Mouse (Mus musculus): ENCODE measurements at regions not wholly inside any gene's neighbourhood (a gene's known extent, or its start where the extent isn't known, plus 50 kb on each side); places are given as distances from the start of the nearest gene placed in this dataset.

- Histone ChIP-seq H3K27me3 (ENCODE audit: control insufficient read depth, insufficient read depth, low read length) (no peaks in the 10 kb centered on the region), H3K9me3 (ENCODE audit: control insufficient read depth, low read length) (no peaks in the 10 kb centered on the region), H3K4me1 (replicated peaks; ENCODE audit: control insufficient read depth, insufficient read depth, low read length) (no peaks in the 10 kb centered on the region), H3K4me2 (replicated peaks; ENCODE audit: low read depth, low read length) (no peak overlapping the region), H3K9ac (ENCODE audit: low read depth, low read length) (no peak overlapping the region), H3K27ac (ENCODE audit: low read depth, low read length) (no peak overlapping the region), H3K4me3 (ENCODE audit: low read depth, low read length) (no peak overlapping the region), H3K36me3 (ENCODE audit: control insufficient read depth, insufficient read depth, low read length) (no peaks in the 10 kb centered on the region)
- DNase-seq (ENCODE audit: low spot score) (no peak), ATAC-seq (ENCODE audit: low FRiP score) (no peak)
- WGBS = 79% methylated on average over 8 of the region's 8 CpGs
Observed at GRCm38 (mm10) chr7:121214181-121214580, 132.7 kb downstream of the Otoa start.

- H3K27me3 ChIP-seq (ENCODE audit: control insufficient read depth, insufficient read depth, low read length) = no peaks in the 10 kb centered on the region
- H3K4me1 ChIP-seq (replicated peaks; ENCODE audit: control insufficient read depth, insufficient read depth, low read length) = no peaks in the 10 kb centered on the region
- H3K4me3 ChIP-seq (ENCODE audit: low read depth, low read length) = no peak overlapping the region
- H3K36me3 ChIP-seq (ENCODE audit: control insufficient read depth, insufficient read depth, low read length) = no peaks in the 10 kb centered on the region
- no peak overlapping the region for H3K9ac ChIP-seq (ENCODE audit: low read depth, low read length)
- ATAC-seq (ENCODE audit: low FRiP score) (no peak), DNase-seq (ENCODE audit: low spot score) (no peak)
- WGBS = 91% methylated on average over 3 of the region's 3 CpGs
- H3K4me2 ChIP-seq (replicated peaks; ENCODE audit: low read depth, low read length) = no peak overlapping the region
- no peaks in the 10 kb centered on the region for H3K9me3 ChIP-seq (ENCODE audit: control insufficient read depth, low read length)
- no peak overlapping the region for H3K27ac ChIP-seq (ENCODE audit: low read depth, low read length)
Observed at GRCm38 (mm10) chr7:121215032-121215431, 133.6 kb downstream of the Otoa start.

DNA sequence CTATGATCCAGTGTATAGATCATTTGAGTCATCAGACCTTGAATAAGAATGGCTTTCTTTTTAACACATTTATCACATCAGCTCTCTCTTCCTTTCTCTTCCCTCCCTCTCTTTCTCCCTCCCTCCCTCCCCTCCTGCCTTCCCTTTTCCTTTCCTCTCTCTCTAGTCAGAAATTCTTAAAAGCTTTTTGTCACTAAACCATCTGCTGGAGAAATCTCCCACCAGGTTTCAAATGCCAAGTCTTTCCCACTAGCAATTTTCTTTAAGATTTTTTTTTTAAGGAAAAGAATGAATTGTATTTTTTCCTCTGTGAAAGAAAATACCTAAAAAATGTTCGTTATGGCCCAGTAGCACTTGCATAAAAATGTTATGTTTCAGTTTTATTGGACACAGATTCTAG, 134.3 kb downstream of the Otoa start:
- H3K27me3 ChIP-seq (ENCODE audit: control insufficient read depth, insufficient read depth, low read length) = no peaks in the 10 kb centered on the region
- 69% methylated on average over 1 of the region's 1 CpGs for WGBS
- DNase-seq (ENCODE audit: low spot score) (no peak), ATAC-seq (ENCODE audit: low FRiP score) (no peak)
- no peak overlapping the region for H3K4me3 ChIP-seq (ENCODE audit: low read depth, low read length)
- H3K27ac ChIP-seq (ENCODE audit: low read depth, low read length) = no peak overlapping the region
- H3K4me1 ChIP-seq (replicated peaks; ENCODE audit: control insufficient read depth, insufficient read depth, low read length) = no peaks in the 10 kb centered on the region
- H3K36me3 ChIP-seq (ENCODE audit: control insufficient read depth, insufficient read depth, low read length) = no peaks in the 10 kb centered on the region
- H3K9me3 ChIP-seq (ENCODE audit: control insufficient read depth, low read length) = no peaks in the 10 kb centered on the region
- H3K4me2 ChIP-seq (replicated peaks; ENCODE audit: low read depth, low read length) = no peak overlapping the region
- no peak overlapping the region for H3K9ac ChIP-seq (ENCODE audit: low read depth, low read length)

DNA sequence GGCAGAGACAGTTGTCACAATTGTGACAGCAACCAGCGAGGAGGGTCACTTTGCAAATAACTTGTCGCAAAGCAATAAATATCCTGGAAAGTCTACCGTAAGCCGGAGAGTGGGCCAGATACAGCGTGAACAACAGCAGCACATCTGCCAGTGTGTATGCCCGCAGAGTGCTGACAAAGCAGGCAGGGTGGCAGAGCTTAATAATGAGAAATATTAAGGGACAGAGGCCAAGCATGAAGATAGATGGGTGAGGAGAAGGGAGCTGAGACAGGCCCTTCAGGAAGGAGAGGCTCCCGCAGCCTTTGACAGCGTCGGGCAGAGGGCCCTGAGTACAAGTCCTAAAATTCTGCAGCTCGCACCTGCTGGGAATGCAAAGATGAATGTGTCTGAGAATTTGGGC, 136.6 kb downstream of the Otoa start:
- WGBS = 90% methylated on average over 10 of the region's 10 CpGs
- Histone ChIP-seq H3K9me3 (ENCODE audit: control insufficient read depth, low read length) (no peaks in the 10 kb centered on the region), H3K27me3 (ENCODE audit: control insufficient read depth, insufficient read depth, low read length) (no peaks in the 10 kb centered on the region), H3K4me1 (replicated peaks; ENCODE audit: control insufficient read depth, insufficient read depth, low read length) (no peaks in the 10 kb centered on the region), H3K4me2 (replicated peaks; ENCODE audit: low read depth, low read length) (no peak overlapping the region), H3K4me3 (ENCODE audit: low read depth, low read length) (no peak overlapping the region), H3K36me3 (ENCODE audit: control insufficient read depth, insufficient read depth, low read length) (no peaks in the 10 kb centered on the region), H3K27ac (ENCODE audit: low read depth, low read length) (no peak overlapping the region), H3K9ac (ENCODE audit: low read depth, low read length) (no peak overlapping the region)
- no peak for ATAC-seq (ENCODE audit: low FRiP score)
- no peak for DNase-seq (ENCODE audit: low spot score)

GRCm38 (mm10) chr7:121221158-121221557, 139.7 kb downstream of the Otoa start:
- ATAC-seq (ENCODE audit: low FRiP score) = no peak
- 91% methylated on average over 7 of the region's 7 CpGs for WGBS
- H3K4me1 ChIP-seq (replicated peaks; ENCODE audit: control insufficient read depth, insufficient read depth, low read length) = no peaks in the 10 kb centered on the region

DNA sequence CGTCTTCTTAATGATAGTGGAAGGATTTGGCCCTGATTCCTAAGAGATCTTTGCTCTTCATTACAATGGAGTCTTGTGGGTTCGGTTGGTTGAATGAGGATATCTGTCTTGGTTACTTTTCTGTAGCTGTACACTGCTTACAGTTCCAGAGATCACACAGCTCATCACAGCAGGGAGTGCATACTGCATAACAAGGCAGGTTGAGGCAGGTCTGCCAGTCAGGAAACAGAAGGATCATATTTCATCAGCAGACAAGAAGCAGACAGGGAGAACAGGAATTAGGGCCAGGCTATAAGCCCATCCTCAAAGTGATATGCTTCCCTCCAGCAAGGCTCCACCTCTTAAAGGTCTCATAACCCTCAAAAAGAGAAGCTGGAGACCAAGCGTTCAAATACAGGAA, 150.4 kb downstream of the Otoa start:
- ATAC-seq (ENCODE audit: low FRiP score) = no peak
- WGBS = 72% methylated on average over 3 of the region's 3 CpGs
- no peaks in the 10 kb centered on the region for H3K27me3 ChIP-seq (ENCODE audit: control insufficient read depth, insufficient read depth, low read length)
- no peak overlapping the region for H3K4me2 ChIP-seq (replicated peaks; ENCODE audit: low read depth, low read length)
- H3K9me3 ChIP-seq (ENCODE audit: control insufficient read depth, low read length) = no peaks in the 10 kb centered on the region
- DNase-seq (ENCODE audit: low spot score) = no peak
- H3K9ac ChIP-seq (ENCODE audit: low read depth, low read length) = no peak overlapping the region
- no peaks in the 10 kb centered on the region for H3K36me3 ChIP-seq (ENCODE audit: control insufficient read depth, insufficient read depth, low read length)
- H3K4me3 ChIP-seq (ENCODE audit: low read depth, low read length) = no peak overlapping the region
- no peak overlapping the region for H3K27ac ChIP-seq (ENCODE audit: low read depth, low read length)
- no peaks in the 10 kb centered on the region for H3K4me1 ChIP-seq (replicated peaks; ENCODE audit: control insufficient read depth, insufficient read depth, low read length)

More at GRCm38 (mm10) chr7:121221158-121221557, 139.7 kb downstream of the Otoa start:
- DNase-seq (ENCODE audit: low spot score) = no peak
- Histone ChIP-seq H3K9ac (ENCODE audit: low read depth, low read length) (no peak overlapping the region), H3K4me2 (replicated peaks; ENCODE audit: low read depth, low read length) (no peak overlapping the region), H3K27me3 (ENCODE audit: control insufficient read depth, insufficient read depth, low read length) (no peaks in the 10 kb centered on the region), H3K36me3 (ENCODE audit: control insufficient read depth, insufficient read depth, low read length) (no peaks in the 10 kb centered on the region), H3K4me3 (ENCODE audit: low read depth, low read length) (no peak overlapping the region), H3K27ac (ENCODE audit: low read depth, low read length) (no peak overlapping the region), H3K9me3 (ENCODE audit: control insufficient read depth, low read length) (no peaks in the 10 kb centered on the region)

DNA sequence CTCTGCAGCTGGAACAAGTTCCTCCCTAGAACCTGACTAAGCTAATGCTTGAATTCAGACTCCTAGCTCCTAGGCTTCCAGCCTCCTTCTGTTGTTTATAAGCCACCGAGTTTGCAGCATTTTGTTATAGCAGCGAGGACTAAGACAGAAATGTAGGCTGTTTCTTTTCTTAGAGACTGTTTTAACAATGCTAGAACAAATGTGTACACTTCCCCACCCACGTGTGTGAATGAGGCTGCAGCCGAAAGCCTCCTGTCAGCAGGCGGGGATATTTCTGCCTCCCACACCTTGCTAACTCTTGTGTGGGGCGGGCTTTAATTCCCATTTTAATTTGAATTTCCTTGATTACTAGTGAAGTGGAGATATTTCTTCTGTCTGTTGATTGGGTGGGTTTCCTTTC, 153.4 kb downstream of the Otoa start:
- Histone ChIP-seq H3K9ac (ENCODE audit: low read depth, low read length) (no peak overlapping the region), H3K4me2 (replicated peaks; ENCODE audit: low read depth, low read length) (no peak overlapping the region), H3K27ac (ENCODE audit: low read depth, low read length) (no peak overlapping the region), H3K27me3 (ENCODE audit: control insufficient read depth, insufficient read depth, low read length) (no peaks in the 10 kb centered on the region), H3K4me1 (replicated peaks; ENCODE audit: control insufficient read depth, insufficient read depth, low read length) (no peaks in the 10 kb centered on the region), H3K9me3 (ENCODE audit: control insufficient read depth, low read length) (no peaks in the 10 kb centered on the region), H3K4me3 (ENCODE audit: low read depth, low read length) (no peak overlapping the region), H3K36me3 (ENCODE audit: control insufficient read depth, insufficient read depth, low read length) (no peaks in the 10 kb centered on the region)
- no peak for ATAC-seq (ENCODE audit: low FRiP score)
- 82% methylated on average over 6 of the region's 6 CpGs for WGBS
- DNase-seq (ENCODE audit: low spot score) = no peak

GRCm38 (mm10) chr7:121239731-121240130, 151.9 kb upstream of the Hs3st2 start:
- DNase-seq (ENCODE audit: low spot score) = no peak
- Histone ChIP-seq H3K27me3 (ENCODE audit: control insufficient read depth, insufficient read depth, low read length) (no peaks in the 10 kb centered on the region), H3K4me1 (replicated peaks; ENCODE audit: control insufficient read depth, insufficient read depth, low read length) (no peaks in the 10 kb centered on the region), H3K36me3 (ENCODE audit: control insufficient read depth, insufficient read depth, low read length) (no peaks in the 10 kb centered on the region), H3K9me3 (ENCODE audit: control insufficient read depth, low read length) (no peaks in the 10 kb centered on the region), H3K27ac (ENCODE audit: low read depth, low read length) (no peak overlapping the region), H3K4me3 (ENCODE audit: low read depth, low read length) (no peak overlapping the region), H3K9ac (ENCODE audit: low read depth, low read length) (no peak overlapping the region), H3K4me2 (replicated peaks; ENCODE audit: low read depth, low read length) (no peak overlapping the region)
- ATAC-seq (ENCODE audit: low FRiP score) = no peak
- 89% methylated on average over 6 of the region's 6 CpGs for WGBS

GRCm38 (mm10) chr7:121247845-121248244, 143.8 kb upstream of the Hs3st2 start:
- no peaks in the 10 kb centered on the region for H3K9me3 ChIP-seq (ENCODE audit: control insufficient read depth, low read length)
- H3K4me3 ChIP-seq (ENCODE audit: low read depth, low read length) = no peak overlapping the region
- H3K36me3 ChIP-seq (ENCODE audit: control insufficient read depth, insufficient read depth, low read length) = no peaks in the 10 kb centered on the region
- H3K27ac ChIP-seq (ENCODE audit: low read depth, low read length) = no peak overlapping the region
- H3K4me1 ChIP-seq (replicated peaks; ENCODE audit: control insufficient read depth, insufficient read depth, low read length) = no peaks in the 10 kb centered on the region
- H3K4me2 ChIP-seq (replicated peaks; ENCODE audit: low read depth, low read length) = no peak overlapping the region
- ATAC-seq (ENCODE audit: low FRiP score) = no peak
- DNase-seq (ENCODE audit: low spot score) = no peak
- no peak overlapping the region for H3K9ac ChIP-seq (ENCODE audit: low read depth, low read length)
- H3K27me3 ChIP-seq (ENCODE audit: control insufficient read depth, insufficient read depth, low read length) = no peaks in the 10 kb centered on the region
- WGBS = 83% methylated on average over 6 of the region's 6 CpGs

All from hindbrain, embryonic 11.5 days (tissue).